Mouse (Mus musculus) left cerebral cortex, adult 8-10 months (tissue): Measurements from ENCODE around the gene Tmem177. TPM values are rescaled to one million over a fixed set of nuclear protein-coding genes. Genes with fewer than 3 reads are reported as not detected.

Experiments
- DNase-seq, 2 experiments: peaks; one replicate each; pipeline ENCODE4 v3.0.0; 2022; ENCODE audit warnings: low spot score in 2 of 2
- total RNA-seq, 4 experiments: library from RNA; stranded (reverse); gene quantifications; 2 replicates each; pipeline ENCODE4 v1.2.4; 2022

Tmem177 gene
- total RNA-seq: 1 to 10 TPM; 7.0 to 9.3 (median 7.8) TPM

GRCm38 (mm10) chr1:119912953-119913814 is at the start of gene Tmem177:
Gene Tmem177 (minus strand): TSS chr1:119913208.
- DNase-seq: peak; percentile 81 to 84

DNA sequence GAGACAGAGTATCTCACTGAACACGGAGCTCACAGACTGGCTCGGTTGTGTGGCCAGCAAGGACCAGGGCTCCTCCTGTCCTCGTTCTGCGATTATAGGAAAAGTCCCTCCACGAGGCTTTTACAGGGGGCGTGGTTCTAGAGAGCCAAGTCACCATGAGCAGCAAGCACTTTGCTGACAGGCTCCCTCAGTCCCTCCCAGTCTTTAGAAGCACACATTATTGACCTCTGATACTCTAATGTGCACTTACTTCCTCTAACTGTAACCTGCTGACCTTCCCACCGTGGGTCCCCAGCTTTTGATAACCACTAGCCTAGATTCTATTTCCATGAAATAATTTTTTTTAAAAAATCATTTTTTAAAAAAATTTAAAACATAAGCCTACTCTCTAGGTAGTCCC is 46.9 kb upstream of the Tmem177 start:
- DNase-seq: no peak

GRCm38 (mm10) chr1:119959464-119959863 is 46.5 kb upstream of the Tmem177 start:
- no peak for DNase-seq

DNA sequence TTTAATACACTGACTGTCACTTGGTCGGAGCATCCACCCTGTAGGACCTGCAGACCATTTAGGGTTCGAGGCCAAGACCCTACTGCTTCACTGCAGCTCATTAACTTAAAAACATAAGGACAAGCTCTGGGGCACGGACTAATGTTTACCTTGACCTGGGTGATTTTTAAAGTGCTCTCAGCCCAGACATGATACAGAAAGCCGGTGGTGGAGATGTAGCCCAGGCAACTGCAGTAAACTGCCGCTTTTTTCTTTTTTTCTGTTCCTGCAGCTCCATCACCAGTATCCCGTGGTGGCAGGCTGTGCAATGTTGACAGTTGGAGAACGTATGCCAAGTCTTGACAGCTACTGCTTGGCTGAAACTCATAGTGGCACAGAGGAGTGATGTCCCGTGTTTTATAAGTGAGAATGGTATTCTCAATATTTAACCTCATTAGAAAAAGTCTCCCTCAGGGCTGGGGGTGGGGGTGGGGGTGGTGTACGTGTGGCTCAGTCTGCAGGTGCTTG is 44.8 kb upstream of the Tmem177 start:
- DNase-seq: no peak

DNA sequence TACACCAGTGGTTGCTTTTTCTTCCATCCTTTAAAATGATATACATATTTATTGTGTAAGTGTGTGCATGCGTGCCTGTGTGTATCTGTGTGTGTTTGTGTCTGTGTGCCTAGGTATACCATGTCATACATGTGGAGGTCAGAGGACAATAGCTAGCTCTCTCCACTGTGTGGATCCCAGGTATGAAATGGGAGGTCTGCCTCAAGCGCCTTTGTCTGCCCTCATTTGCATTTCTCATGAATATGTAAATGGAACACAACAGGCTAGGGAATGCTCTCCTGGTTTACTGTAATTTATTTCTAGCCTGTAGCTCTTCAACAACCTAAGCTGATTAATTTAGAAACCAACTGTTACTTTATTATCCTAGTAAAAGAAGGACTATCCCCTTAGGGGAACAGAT is 41.7 kb upstream of the Tmem177 start:
- DNase-seq: no peak

DNA sequence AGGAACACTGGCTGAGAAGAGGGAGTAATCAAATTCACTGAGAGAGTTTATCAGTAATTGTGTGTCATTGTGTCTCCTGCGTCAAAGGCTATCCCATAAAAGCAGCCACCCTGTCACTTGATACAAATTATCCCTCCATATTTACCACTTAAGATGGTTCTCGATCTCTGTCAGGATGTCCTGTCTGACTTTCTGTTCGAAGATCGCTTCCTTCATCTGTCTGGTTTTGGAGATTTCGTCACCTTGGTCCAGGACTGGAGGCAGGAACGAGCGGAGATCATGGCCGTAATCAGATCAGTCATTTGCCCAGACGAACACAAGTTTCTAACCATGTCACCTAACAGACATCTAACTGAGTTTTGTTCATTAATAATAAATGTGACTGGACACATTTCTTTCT is 40.4 kb upstream of the Tmem177 start:
- DNase-seq: no peak

- no peak for DNase-seq
Observed at GRCm38 (mm10) chr1:119950086-119950485, 37.1 kb upstream of the Tmem177 start.

GRCm38 (mm10) chr1:119936861-119937260 is 23.9 kb upstream of the Tmem177 start:
- DNase-seq: no peak

- DNase-seq: no peak
Observed at GRCm38 (mm10) chr1:119931421-119932150, 18.6 kb upstream of the Tmem177 start.

GRCm38 (mm10) chr1:119929715-119930114 is 16.7 kb upstream of the Tmem177 start:
- no peak for DNase-seq

GRCm38 (mm10) chr1:119919299-119919698 is 6.3 kb upstream of the Tmem177 start:
- no peak for DNase-seq

DNA sequence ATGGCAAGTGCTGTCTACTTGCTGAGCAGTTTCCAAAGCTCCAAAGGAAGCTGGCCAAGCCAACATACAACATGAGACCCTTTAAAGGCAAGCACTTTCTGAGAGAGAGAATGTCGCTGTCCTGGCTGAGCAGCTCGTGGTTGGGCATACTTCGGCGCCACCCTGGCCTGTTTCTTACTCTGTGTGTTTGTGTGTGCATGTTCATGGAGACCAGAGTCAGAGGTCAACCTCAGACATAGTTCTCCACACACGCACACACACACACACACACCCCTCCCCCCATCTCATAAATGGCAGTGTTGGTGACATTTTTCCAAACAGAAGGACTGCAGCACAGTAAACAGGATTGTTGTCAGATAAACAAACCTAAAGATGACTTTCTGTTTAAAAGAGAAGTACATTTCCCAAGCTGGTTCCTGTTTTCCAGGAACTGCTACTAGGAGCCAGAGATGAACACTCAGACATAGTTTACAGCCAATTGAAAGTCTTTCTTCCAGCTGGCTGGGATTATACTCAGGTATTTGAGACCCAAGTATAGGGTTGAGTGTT is 3.9 kb upstream of the Tmem177 start:
- DNase-seq: no peak

- DNase-seq: no peak
Observed at GRCm38 (mm10) chr1:119907206-119907748, 5.7 kb downstream of the Tmem177 start.

DNA sequence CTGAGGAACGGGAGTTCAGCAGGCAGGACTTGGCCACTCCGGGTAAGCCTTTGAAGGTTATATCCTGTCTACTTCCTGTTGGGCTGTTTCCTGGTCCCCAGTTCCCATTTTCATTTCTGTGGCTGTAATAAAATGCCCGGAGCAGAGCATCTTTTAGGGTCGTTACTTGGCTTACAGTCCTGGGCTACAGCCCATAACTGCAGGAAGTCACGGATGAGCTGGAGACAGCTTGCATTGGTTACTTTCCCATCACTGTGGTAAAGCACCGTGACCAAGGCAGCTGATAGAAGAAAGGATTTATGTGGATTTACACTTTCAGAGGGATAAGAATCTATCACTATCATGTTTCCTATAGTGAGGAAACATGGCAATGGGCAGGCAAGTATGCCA is 9.8 kb downstream of the Tmem177 start:
- no peak for DNase-seq

DNA sequence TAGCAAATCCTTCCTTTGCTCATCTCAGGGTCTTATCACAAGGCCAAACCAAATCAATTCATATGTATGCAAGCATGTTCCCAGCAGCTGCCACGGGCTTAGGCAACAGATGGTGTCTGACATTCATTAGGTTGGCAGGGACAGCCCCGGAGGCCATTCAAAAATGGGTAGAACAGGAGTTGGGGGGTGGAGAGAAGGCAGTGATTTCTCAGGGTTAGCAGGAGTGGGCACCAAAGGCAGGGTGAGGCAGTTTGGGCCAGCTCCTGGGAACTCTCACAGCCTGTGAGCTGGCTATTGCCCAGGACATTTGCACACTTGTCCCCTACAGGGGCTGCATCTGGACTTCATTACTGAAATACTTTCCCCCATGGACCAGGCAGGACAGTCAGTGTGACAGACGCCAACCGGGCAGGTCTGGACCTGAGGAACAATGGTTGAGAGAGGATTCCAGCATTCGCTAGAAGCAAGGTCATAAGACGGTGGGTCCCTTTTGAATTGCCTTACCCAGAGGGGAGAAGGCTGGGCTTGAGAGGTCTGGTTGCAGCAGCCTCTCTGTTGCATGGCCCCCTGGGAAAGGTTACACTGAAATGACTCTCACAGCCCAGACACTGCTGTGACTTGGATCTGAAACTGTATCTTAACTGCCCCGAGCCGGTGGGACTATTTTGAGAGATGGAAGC is 10.3 kb downstream of the Tmem177 start:
- DNase-seq: no peak

DNA sequence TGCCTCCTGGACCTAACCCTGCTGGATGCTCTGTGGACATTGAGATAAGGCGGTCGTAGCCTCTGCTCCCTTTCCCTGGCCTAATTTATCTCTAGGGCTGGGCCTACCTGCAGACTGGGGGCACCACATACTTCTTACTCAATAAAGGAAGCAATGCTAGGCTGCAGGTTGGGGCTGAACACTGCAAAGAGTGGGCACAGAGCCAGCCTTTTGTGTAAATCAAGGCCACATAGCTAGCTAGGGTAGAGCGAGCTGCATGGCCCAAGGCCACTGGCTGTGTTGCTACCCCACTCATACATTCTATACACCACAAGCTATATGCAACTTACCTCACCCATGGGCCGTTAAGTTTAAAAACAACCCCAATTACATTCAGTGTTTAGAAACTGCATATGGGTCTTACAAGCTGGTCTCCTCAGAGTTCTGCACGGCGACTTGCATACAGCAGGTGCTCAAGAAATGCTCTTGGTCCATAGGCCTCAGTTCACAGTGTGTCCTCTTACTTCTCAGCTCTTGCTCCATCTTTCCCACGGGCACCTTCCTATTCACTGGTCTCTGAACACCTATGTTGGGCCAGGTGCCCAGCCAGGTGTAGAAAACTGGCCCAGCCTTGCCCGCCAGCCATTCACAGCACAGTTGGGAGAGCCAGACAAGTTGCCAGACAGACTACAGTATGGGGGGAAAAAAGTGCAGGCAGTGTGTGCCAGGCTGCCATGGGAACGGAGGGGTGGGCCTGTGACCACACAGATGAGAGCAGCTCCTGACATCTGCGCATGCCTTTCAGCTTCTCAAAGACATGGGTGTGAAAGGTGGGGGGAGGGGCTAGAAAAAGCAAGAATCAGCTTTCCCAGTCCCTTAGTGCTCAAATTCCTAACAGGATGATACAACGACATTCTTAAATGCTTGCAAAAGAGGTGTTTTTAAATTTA is 13.5 kb downstream of the Tmem177 start:
- peak in 1 of 2 experiments; percentile 76 for DNase-seq

- DNase-seq: peak; percentile 48 to 50
Observed at GRCm38 (mm10) chr1:119894936-119895335, 18.1 kb downstream of the Tmem177 start.

- DNase-seq: no peak
Observed at GRCm38 (mm10) chr1:119893600-119893999, 19.4 kb downstream of the Tmem177 start.

- DNase-seq: no peak
Observed at GRCm38 (mm10) chr1:119892933-119893332, 20.1 kb downstream of the Tmem177 start.

GRCm38 (mm10) chr1:119891865-119892264 is 21.1 kb downstream of the Tmem177 start:
- no peak for DNase-seq
